Mouse (Mus musculus): ENCODE measurements at regions not wholly inside any gene's neighbourhood (a gene's known extent, or its start where the extent isn't known, plus 50 kb on each side); places are given as distances from the start of the nearest gene placed in this dataset.

DNA sequence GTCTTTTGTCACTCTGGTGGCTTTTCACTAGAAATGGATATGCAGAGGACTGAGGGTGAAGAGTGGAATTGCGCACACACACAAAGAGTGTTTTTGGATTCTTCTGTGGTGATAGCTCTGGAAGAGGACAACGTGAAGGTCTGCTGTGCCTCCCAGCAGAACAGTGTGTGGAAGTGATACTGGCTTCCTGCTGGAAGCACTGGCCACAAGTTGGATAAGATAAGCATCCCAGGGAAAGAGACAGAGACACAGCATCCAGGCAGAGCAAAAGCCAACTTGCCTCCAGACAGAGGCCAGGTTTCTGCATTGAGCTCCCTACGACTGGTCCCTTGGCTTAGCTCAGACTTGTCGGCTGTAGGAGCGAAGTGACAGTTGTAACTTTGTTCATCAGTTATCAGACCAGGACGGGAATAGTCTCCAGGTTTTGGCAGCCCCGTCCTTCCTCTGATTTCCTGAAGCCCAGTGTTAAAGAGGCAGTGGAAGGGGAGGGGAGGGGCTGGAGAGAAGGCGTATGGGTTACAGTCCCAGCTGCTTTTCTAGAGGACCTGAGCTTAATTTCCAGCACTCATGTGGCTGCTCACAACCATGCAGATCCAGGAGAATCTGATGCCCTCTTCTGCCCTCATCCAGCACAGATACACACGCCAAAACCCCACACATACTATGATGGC, 89.2 kb downstream of the Tmem170b start:
- no peak for DNase-seq (ENCODE audit: extremely low read depth, insufficient read length, low spot score)

GRCm38 (mm10) chr13:41696767-41697445, 91.2 kb downstream of the Tmem170b start:
- no peak for DNase-seq (ENCODE audit: extremely low read depth, insufficient read length, low spot score)

GRCm38 (mm10) chr13:41701345-41701744, 95.6 kb downstream of the Tmem170b start:
- DNase-seq (ENCODE audit: extremely low read depth, insufficient read length, low spot score) = no peak

DNA sequence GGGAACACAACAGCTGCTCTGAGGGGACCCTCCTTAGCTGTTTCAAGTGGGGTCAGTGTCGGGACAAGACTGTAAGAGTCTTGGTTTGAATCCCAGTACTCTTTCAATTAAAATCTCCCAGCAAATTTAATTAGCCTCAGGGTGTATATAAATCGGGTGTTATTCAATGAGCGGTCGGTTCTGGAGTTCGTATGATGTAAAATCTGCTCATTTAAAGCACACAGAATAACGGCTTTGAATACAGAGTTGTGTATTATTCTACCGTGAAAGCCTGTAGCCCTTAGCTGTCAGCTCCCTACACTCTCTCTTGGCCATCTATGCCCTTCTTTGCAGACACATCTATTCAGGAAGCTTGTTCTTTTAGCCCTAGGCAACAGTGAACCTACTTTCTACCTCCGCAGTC, 96.1 kb downstream of the Tmem170b start:
- no peak for DNase-seq (ENCODE audit: extremely low read depth, insufficient read length, low spot score)

DNA sequence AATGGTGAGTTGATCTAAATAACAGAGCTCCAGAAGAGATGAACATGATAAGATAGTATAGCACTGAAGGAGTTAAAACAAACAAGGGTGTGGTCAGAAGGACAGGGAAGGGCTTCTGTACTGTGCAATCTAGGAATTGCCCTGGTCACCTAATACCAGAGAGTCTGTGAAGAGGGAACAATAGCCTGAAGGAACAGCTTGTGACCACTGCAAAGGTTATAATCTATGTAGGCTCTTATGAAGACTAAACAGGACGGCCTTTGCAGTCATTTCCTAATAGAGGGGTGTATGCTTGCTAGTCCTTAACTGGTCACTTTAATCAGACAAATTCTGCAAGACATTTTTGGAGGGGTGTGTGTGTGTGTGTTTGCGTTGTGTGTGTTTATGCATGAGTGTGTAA, 97.5 kb downstream of the Tmem170b start:
- no peak for DNase-seq (ENCODE audit: extremely low read depth, insufficient read length, low spot score)

DNA sequence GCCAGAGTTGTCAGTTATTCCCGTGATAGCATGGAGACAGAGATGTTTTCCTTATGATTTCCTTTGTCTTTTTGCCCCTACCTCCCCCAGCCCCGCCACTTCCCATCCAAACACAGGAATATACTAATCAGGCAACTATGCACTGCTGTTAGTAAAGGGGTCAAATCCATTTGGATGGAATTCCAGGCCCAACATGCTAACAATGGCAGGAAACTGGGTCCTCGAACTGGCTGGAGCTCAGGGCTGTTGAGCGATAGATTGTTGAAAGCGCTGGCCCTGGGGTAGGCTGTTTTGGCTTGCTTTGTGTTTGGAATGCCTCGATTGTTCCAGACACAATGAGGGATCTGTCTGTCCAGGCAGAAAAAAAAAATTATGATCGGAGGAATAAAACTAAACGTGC, 97.9 kb downstream of the Tmem170b start:
- no peak for DNase-seq (ENCODE audit: extremely low read depth, insufficient read length, low spot score)

GRCm38 (mm10) chr13:41704806-41705205, 99.1 kb downstream of the Tmem170b start:
- no peak for DNase-seq (ENCODE audit: extremely low read depth, insufficient read length, low spot score)

DNA sequence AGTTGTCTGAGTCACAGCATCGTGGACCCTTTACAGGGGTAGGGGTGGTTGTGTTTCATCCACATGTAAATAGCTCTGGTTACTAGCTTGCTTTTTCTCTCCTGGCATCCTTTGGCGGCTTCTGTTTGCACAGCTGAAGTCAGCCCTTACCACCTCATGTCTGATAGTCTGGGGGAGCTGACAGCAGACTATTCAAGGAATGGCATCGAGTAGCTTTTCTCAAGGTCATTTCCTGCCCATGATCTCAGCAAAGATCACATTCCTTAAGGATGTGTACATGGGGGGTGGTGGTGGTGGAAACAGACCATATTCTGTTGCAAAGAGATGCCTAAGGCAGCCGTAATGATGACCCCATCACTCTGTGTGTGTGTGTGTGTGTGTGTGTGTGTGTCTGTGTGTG, 99.9 kb downstream of the Tmem170b start:
- peak; percentile 55 for DNase-seq (ENCODE audit: extremely low read depth, insufficient read length, low spot score)

- DNase-seq (ENCODE audit: extremely low read depth, insufficient read length, low spot score) = no peak
These were observed 102.1 kb downstream of the Tmem170b start for GRCm38 (mm10) chr13:41707811-41708210.

- DNase-seq (ENCODE audit: extremely low read depth, insufficient read length, low spot score) = no peak
These were observed 103.4 kb downstream of the Tmem170b start for GRCm38 (mm10) chr13:41709071-41709470.

DNA sequence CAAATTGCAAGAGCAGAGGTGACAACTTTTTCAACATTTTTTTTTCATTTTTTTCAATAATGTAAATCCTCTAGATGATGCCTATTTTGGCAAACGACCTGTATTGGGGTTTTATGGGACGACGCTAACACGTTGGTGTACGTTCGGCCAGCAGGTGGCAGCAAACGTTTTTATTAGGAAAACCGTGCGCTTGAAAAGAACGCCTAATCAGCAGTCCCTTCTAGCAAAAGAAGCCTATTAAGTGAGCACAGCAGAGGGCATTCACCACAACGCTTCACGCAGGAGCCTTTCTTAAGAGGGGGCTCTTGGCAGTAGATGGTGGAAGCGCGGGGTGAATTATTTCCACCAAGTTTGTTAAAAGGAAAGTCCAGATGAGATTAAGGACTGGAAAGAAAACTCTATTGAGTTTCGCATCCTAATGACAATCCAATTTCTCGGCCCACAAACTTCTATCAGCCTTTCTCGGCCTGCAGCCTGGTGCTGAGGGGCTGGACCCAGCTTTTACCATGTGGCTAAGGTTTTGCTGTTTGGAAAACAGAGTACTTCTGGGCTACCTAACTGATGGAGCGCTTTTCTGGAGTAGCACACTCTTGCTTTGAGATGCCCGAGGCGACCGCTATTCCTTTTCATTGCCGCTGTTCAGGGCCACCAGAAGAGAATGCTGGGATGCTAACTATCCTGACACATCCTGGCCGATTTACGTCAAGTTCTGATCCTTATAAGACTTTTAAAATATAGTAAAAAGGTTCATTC, 103.9 kb downstream of the Tmem170b start:
- DNase-seq (ENCODE audit: extremely low read depth, insufficient read length, low spot score) = peak; percentile 21

- no peak for DNase-seq (ENCODE audit: extremely low read depth, insufficient read length, low spot score)
These were observed 106.9 kb downstream of the Tmem170b start for GRCm38 (mm10) chr13:41712616-41713015.

All from 3134 (cell line).